Mouse (Mus musculus): Measurements from ENCODE around the gene Srgap2. TPM values are rescaled to one million over a fixed set of nuclear protein-coding genes. Genes with fewer than 3 reads are reported as not detected.
"Not testable (repeated sequence)": the region's sequence is repeated elsewhere in the genome, so short reads cannot be mapped to it uniquely, and the experiment has no call there.

Gene Srgap2
- total RNA-seq, 2 experiments from 2014 or later = 27.1 to 35.8 TPM

DNA sequence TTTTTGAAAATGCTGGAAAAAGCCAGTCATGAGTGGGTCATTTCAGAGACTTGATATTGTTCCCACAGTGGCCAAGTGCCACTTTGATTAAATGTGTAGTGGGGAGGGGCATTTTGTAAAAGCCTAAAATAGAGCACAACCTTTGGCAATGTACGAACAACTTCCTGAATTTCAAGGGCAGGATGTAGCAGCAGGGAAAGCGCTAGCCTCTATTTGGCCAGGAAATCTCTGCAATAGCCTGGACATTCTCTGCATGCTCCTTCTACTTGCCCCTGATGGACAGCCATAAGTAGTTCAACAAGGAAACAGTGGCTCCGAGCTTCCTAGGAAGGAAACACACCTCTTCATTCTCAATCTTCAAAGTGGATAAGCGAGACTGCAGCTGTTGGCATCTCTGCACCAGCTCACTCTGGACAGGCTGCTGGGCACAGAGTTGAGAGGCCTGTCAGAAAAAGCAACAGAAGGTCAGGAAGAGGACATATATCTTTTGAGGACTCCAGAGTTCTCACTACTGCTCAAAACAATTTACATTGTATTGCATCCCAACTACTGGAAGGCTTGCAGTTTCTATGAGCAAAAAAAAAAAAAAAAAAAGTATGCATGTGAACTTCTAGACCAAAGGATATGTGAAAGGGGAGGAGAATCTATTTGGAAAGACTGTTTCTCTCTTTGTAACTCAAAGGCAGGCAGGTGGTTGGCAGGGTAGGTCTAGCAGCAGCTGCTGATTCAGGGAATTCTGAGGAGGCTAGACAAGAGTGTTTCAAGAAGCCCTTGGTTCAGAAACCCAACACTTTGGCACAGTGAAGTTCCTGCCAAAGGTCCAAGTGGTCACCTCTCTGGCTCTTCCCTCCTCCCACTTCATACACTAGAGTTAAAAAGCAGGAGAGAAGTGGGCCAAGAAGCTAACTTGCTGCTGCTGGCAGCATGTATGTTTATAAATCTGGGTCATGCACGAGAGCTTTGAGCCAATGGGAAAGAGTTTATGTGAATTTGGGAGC is 181.4 kb downstream of the Srgap2 start:
- DNase-seq = peak; percentile 28

DNA sequence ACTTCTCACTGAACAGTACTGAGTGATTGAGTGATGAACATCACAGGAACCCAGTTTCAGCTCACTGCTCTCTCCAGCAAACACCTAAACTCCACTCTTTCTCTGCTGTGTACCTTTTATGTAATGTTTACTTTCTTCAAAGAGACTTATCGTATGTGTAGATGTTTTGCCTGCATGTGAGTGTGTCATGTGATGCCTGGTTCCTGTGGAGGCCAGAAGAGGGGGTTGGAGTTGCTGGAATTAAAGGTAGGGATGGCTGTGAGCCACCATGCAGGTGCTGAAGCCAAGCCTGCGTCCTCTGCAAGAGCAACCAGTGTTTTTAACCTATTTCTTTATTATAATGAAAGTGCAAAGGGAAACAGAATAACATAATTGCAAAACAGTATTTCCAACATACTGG is 182.5 kb downstream of the Srgap2 start:
- DNase-seq = peak; percentile 27

DNA sequence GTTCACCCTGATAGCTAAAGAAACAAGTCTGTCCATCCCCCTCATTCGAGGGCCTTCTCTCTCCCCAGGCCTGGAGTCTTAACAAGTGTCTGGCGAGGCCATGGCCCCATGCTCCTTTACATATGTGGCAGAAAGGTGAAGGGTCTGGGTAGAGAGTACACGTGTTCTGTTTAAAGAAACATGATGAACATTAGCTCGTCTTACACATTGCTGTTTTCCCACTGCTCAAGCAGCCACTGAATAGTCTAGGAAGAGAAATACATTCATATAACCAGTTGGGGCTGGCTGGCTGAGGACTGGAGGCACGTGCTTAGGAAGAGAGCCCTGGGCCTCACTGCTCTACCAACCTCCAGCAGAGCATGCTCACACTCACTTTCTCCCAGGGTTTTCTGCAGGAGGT is 191.1 kb downstream of the Srgap2 start:
- DNase-seq = no peak

DNA sequence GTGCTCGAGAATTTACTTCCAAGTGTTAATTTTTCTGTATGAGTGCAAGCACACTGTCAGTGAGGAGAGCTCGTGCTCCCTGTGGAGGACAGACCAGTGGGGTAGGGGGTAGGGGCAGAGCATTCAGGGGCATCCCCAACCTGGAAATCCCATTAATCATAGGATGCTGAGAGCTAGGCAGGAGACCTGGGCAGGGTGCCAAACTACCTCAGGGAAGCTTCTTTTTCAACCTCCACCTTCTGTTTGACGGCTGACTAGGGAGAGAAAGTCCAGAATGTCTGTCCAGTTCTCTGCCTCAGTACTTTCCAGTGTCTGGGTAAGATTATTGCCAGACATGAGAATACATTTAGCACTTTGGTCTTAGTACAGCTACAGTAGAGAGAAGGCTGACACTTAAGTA is 191.5 kb downstream of the Srgap2 start:
- DNase-seq = peak; percentile 55

DNA sequence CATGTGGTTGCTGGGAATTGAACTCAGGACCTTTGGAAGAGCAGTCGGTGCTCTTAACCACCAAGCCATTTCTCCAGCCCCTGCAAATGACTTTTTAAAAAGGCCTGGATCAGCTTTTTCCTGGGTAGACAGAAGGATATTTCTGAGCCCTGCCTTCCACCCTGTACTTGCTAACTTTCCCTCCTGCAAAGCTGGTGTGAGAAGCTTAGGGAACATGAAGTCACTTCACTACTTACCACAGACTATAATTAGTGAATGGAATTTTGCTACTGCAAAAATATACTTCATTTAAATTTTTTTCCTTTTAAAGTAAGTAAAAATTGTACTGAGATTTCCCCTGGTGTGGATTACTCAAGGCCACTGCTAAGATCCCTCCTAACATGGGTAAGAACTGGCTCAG is 196.0 kb downstream of the Srgap2 start:
- DNase-seq = no peak

DNA sequence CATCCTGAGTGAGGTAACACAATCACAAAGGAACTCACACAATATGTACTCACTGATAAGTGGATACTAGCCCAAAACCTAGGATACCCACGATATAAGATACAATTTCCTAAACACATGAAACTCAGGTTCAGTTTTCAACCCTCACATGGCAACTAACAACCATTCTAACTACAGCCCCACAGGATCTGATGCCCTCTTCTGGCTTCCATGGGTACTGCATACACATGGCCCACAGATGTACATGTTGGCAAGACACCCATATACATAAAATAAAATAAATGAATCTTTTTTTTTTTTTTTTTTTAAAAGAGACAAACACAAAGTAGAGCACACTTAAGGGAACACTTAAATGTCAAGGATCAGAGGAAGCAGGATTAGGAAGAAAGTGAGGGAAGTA is 198.1 kb downstream of the Srgap2 start:
- DNase-seq = not testable (repeated sequence)

DNA sequence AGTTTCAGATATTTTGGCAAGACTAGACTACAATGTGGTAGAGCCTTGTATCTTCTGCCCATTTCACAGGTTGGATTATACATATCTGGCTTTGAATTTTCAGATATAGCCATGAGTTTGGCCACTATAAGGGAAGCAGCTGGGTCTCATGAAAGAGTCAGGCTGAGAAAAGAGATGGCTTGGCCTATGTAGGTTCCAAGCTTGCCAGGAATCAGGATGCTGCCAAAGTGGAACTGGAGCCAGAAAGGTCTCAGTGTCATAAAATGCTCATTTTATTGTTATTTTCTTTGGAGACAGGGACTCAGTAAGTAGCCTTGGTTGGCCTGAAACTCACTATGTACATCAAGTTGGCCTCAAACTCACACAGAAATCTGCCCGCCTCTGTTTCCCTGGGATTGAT is 200.0 kb downstream of the Srgap2 start:
- DNase-seq = no peak

DNA sequence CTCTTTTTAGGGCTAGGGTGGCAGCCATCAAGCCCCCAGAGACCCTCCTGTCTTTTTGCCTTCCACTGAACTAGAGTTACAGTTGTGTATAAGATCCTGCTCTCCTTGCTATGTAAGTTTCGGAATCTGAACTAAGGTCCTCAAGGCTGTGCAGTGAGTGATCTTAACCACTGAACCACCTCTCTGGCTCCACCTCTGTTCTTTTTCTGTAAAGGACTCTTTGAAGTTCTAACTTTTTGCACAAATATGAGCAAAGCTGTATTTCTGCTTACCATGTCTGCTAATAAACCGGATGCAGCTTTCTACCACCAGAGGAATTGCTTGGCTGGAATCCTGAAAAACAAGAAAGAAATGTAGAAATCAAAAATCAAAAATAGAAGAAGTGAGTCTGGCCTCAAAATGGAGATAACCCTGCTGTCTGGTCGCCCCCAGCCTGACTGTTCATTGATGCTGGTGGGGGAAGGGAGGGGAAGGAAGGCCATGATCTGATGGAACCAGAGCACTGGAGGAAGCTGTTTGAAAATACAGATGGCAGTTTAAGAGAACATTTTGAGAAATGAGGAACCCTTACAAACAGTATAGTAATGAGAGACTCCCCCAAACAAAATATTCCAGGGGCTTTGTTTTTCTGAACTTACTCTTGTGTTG is 202.2 kb downstream of the Srgap2 start:
- no peak for DNase-seq

DNA sequence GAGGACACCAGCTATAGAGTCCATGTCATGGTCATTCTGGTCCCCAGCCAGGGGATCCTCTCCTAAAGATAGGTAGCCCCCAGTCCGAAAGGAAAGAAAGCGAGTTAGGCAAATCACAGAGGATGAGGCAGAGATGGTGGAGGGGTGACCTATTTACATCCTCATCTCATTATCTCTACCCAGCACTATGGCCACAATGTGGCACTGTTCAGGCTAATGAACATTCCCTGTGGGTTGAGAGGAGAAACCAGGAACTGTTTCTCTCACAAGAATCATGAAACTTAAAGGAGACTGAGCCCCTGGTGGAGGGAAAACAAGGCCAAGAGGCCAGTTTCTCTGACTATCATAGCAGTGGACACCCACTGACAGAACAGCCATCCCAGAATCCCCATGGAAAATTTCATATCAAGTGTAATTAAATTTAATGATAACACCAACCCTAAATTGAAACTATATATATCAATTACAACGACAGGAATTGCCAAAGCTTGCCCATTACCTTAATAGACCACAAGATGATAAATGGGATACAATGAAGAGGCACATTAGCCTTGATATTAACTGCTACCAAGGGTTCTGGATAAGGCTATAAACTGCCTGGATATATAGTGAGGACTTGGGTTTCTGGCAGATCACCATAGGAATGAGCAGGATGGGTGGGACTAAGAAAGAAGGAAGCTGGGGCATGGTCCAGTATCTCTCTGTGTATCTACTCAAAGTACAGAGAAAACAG is 207.4 kb downstream of the Srgap2 start:
- DNase-seq = no peak

- DNase-seq = no peak
Measured at GRCm38 (mm10) chr1:131318397-131318796, 208.8 kb downstream of the Srgap2 start.

DNA sequence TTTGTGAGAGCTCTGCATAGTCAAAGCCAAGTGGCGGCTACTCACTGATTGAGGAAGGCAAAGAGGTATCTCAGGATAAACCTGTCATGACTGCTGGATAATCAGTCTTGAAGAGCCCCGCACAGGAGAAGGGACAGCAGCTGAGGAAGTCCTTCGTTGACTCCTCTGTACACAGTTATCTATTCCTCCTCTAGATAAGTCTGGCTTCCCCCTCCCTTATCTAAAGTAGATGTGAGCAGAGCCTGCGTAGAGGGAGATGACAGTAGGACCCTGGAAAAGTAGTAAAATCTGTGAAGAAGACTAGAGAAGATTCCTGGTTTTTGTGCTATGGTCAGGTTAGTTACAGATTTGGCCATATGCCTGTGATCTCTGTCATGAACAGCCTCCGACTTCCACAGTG is 209.5 kb downstream of the Srgap2 start:
- DNase-seq = no peak

DNA sequence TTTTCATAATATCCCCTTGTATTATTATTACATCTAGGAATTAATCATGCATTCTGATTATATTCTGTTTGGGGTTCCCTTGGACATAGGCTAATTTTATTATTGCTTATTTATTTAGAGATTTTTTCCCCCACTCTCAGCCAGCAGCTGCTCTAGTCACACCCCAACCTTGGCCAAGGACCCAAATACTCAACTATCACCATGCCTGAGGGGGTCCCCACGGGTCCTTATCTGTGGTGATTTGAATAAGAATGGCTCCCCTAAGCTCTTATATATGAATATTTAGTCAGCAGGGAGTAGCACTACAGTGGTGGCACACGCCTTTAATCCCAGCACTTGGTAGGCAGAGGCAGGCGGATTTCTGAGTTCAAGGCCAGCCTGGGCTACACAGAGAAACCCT is 215.9 kb downstream of the Srgap2 start:
- no peak for DNase-seq

DNA sequence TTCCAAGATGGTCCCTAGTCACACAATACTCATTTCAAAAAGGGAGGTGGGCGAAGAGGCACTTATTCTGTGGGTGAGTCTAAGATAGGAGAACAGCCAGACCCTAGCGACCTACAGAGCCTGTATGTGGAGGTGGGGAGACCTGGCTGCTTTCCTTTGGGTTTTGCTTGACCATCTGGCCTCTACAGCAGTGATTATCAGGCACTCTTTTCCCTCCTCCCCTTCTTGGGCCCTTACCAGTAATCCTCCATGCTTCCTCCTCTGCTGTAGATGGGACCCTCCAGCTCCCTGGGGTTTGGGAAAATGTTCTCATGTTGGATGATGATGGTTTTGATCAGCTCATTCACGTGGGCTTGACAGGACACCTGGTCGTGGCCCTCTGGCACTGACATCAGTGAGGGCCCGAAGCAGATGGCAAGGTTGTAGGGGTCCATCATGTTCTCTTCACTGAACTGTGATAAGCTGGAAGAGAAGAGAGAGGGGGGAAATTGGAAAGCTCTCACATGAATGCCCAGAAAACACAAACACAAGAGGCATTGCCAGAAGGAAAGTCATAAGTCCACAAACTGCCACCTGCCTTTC is 216.8 kb downstream of the Srgap2 start:
- no peak for DNase-seq

DNA sequence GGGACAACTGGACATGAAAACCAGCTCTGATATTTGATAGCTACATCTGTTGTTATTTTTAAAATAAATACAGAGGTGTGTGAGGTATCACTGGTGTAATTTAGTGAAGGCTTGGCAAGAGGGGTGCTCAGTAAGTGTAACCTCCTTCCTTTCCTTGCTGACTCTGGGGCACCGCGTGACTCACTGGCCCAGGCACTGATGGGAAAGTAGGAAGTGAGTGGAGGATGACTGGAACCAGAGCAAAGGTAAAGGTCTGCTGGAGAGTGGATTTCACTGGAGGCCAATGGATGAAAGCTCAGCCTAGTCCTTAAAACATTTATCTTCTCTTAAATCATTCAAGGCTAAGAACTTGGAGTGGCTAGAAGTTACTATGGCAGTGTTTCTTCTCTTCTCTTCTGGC is 226.4 kb downstream of the Srgap2 start:
- no peak for DNase-seq

DNA sequence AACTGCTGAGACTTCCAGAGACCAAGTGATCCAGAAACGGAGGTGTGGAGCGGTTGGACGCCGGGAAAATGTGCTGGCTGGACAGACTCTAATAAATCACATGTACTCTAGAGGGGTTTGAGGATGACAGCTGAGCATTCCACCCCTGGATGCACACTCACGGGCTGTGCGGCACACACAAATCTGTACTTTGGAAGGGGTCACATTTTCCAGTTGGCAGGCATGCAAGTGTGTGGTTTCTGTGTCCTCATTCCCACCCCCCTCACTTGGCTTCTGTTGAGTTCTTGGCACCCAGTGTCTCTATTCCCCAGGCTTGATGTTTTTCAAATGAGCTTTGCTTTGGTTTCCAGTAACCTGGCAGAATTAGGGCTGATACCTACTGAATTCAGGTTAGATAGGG is 227.4 kb downstream of the Srgap2 start:
- no peak for DNase-seq

DNA sequence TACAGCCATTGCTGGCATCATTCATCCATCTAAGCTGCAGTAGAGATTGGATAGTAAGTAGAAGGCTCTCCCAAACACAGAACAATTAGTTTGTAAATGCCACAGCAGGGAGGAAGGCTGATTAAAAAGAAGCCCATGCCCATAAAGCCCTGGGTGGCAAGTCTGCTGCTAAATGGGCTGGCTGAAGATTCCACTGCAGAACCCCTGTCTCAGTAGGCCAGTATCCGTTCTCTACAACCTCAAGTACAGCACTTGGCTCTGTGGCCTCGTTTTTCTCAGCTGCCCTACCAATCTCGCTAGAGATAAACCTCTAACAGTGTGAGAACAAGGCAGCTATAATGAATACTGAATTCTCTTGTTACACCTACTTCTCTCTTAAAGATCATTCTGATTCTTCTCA is 227.9 kb downstream of the Srgap2 start:
- no peak for DNase-seq

DNA sequence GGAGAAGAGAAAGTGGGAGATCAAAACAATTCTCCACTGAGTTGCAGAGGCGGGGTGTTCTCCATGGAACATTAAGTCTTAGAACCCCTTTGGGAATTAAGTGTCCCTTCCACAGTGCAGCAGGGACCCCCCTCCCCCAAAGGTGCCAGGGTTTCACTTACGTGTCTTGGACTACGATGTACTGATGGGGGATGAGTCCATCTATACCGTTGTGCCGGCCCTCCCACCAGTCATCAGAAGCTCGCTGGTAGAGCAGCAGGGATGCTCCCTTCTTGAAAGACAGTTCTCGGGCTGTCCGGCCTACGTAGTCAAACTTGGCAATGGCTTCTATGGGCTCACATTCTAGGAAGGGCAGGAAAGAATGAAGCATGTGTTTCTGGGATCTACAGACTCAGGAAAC is 229.0 kb downstream of the Srgap2 start:
- DNase-seq = no peak

- DNase-seq = no peak
Measured at GRCm38 (mm10) chr1:131296726-131297125, 230.4 kb downstream of the Srgap2 start.

DNA sequence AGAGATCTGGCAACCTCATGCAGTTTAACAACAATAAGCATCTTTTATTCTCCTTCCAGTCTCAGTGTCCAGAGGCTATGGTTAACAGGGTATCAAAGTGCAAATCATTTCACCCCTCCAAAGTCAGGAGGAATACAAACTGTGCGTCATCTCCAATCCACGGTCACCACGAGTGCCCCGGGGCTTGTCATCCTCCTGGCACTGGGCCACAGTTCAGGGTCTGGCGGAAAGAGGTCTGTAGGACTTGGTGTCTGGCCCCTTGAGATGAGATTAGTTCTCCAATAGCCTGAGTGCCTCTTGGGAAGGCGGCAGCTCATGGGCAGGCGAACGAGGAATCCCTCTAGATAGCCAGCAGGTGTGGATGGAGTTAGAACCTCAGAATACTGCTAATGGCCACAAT is 232.0 kb downstream of the Srgap2 start:
- peak; percentile 40 for DNase-seq

- no peak for DNase-seq
Measured at GRCm38 (mm10) chr1:131293922-131294250, 233.3 kb downstream of the Srgap2 start.

DNA sequence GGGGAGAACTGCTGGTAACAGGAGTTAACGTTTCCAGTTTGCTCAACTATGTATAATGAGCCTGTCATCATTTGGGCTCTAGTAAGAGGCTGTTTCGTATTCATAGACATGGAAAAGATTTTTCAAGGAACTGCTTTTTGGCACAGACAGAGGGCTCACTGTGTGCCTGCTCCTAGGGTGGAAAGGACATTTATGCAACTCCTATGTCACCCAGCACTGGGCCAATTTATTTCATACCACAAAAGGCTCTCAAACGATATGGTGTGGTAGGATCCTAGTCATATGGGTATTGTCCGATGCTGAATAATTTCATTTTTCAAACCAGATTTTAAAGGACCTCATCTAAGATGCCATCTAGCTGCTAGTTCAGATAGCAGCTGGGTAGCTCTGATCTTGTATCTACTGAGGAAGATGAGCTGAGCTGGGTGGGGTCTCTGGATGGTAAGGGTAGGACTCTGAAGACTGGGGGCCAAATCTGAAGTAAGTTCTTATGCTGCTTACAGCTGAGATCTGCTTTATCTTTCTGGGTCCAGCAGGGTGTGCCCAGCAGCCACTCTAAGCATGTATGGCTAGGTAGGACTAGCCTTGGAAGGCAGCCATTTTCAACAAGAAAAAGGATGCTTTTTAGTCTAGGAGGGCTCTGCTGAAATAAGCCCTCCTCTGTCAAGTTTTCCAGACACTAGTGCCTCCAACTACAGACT is 233.8 kb downstream of the Srgap2 start:
- no peak for DNase-seq

DNA sequence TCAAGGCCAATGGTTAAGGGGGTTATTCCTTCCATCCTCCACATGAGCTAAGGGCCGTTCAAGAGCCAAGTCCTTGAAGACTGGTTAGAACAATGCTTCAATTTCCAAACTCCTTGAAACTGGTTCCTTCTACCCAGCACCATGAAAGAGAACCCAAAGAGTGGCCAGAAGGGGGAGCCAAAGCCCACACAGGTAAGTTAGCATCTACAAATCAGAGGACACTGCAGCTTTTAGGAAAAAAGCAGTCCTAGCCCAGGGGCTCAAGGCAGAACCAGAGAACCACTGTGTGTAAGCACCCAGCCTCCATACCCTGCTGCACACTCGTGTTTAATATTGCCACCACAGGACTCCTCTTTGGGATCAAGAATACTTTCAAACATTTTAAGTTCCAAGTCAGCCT is 236.5 kb downstream of the Srgap2 start:
- peak; percentile 77 for DNase-seq

Measured in adrenal gland, postnatal 10 days (tissue).